Mouse (Mus musculus): ENCODE measurements around the gene Ppp1r13l.

Gene Ppp1r13l

DNA sequence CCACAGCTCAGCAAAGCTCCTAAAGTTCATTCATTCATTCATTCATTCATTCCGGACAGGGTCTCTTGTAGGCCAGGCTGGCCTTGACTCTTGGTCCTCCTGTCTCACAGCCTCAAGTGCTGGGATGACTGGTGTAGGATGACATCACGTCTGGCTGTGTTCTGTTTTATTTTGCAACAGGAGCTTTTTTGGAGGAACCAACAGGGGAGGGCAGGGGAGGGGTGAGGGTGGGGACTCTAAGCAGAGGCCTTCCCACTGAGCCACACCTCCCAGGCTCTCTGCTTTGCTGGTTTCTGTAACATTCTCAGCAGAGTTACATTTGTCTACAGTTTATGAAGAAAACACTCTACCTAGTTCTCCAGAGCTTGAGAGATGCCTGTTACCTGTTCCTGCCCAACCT, 21.5 kb upstream of the Ppp1r13l start:
- peak; percentile 73 for DNase-seq (ENCODE audit: low spot score)

DNA sequence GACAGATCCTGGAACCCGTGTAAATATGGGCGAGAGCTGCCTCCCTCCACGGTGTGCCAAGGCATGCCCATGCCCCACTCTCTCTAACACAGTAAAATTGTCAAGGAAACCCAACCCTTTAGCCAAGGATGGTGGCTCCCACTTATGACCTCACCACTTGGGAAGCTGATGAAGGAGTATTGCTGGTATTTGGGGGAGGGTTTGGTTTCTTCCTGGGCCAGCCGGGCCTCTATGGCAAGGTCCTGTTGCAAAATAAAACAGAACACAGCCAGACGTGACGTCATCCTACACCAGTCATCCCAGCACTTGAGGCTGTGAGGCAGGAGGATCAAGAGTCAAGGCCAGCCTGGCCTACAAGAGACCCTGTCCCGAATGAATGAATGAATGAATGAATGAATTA, 21.0 kb upstream of the Ppp1r13l start:
- peak; percentile 62 for DNase-seq (ENCODE audit: low spot score)

DNA sequence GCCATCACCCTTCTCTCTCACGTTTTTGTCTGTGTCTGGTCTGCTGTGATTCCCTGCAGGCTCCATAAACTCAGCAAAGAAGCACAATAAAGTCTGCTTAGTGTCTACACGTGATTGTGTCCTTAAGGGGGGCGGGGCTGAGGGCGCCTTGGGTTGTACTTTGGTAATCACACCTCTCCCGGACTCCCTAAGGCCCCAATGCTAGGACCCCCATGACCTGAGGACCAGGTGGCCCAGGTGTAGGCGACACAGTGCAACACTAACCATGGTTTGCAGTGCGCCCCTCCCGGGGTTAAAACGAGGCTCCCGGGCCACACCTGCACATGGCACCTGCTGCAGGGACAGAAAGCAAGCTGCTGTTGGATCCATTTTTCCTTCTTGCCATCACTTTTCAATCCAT, 18.3 kb upstream of the Ppp1r13l start:
- no peak for DNase-seq (ENCODE audit: low spot score)

DNA sequence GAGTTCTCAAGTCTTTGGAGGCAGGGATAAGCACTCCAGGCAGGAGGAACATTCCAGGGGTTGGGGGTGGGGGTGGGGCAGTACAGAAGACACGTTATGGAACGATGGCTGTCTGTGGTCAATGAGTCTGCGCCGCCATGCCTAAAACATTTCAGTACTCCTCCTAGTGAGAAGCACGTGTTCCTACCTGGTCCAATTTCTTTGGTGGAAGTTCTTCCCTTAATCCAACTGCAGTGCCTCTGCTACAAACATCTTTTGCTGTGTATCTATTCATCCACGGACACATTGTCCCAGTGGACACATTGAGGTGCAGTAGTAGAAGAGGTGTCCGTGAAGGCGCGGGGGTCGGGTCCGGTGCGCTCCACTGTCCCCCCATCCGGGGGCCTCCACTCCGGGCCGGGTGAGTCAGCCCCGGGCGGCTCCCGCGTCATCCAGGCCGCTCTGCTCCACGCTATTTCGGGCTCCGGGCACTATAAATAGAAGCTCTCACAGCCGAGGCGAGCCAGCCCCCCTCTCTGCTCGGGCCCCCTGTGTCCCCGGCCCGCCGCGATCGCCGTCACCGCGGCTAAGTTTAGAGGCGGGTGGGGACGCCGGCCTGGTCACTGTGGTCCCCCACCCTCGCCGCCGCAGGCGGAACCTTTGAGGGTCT, 17.7 kb upstream of the Ppp1r13l start:
- DNase-seq (ENCODE audit: low spot score) = no peak

DNA sequence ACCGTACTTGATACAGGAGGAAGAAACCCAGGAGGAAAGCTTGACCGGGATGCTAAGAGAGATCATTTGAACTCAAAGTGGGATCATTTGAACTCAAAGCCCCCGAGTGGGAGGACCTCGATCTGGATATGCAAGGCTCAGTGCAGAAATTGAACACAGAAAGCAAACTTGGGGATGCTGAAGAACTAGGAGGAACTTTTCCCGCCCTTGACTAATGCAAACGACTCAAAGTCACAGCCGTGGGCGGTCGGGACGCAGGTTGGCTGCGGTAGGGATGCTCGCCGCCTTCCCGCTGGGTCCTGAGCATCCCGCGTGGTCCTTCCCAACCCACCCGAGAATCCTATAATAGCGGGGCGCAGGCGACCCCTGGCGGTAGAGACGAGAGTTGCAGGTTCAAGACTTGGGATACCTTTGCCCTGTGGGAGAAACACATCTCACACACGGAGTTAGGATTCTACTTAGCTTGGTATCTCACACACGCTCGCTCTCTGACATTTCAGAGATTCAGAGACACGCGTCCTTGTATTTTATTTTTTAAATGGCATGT, 17.0 kb upstream of the Ppp1r13l start:
- DNase-seq (ENCODE audit: low spot score) = peak; percentile 70

DNA sequence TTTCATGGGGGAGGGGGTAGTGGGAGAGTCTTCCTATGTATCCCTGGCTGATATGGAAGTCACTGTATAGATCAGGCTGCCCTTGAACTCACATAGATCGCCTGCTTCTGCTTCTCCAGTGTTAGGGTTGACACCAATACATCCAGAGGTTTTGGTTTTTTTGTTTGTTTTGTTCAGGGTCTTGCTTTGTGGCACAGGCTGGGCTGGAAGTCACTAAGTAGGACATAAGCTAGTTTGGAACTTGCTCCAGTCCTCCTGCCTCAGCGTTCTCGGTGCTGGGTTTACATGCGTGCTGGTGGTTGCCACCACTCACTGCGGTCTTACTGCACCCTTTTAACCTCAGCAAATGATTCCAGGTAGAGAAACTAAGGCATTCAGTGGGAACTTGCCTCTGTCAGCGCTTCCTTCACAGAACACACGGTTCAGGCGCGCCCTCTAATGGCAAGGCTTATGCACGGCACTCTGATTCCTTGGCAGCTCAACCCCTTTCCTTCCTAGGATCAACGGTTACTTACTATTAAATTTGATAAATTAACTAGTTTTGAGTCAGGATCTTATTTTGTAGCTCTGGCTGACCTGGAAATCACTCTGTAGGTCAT, 16.2 kb upstream of the Ppp1r13l start:
- DNase-seq (ENCODE audit: low spot score) = peak; percentile 88

DNA sequence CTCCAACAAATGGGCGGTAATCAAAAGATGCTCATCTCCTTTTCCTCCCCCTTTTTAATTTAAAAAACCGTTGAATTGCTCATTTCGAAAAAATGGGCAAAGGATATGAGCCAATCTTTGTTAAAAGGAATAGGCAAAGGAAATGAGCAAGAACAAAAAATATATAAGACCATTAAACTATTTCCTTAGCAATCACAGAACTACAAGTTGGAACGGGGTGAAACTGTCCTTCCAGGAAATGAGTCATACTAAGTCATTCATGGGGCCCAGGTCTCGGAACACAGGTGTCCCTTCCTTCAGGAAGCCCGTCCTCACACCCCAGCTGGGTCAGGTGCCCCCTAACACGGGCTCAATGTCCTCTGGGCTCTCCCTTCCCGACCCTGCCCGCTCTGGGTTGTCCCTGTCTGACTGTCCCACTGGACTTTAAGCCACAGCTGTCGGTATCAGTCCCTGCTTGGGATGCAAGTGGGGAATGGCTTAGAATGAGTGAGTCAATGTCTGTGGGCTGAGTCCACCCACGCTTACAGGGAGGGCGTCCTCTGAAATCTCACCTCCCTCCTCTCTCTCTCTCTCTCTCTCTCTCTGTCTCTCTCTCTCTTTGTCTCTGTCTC, 15.2 kb upstream of the Ppp1r13l start, which contains the start of gene Ercc1:
Gene Ercc1 (plus strand): TSS at position 542 of the 611 bp plus-strand sequence.
- DNase-seq (ENCODE audit: low spot score) = no peak

DNA sequence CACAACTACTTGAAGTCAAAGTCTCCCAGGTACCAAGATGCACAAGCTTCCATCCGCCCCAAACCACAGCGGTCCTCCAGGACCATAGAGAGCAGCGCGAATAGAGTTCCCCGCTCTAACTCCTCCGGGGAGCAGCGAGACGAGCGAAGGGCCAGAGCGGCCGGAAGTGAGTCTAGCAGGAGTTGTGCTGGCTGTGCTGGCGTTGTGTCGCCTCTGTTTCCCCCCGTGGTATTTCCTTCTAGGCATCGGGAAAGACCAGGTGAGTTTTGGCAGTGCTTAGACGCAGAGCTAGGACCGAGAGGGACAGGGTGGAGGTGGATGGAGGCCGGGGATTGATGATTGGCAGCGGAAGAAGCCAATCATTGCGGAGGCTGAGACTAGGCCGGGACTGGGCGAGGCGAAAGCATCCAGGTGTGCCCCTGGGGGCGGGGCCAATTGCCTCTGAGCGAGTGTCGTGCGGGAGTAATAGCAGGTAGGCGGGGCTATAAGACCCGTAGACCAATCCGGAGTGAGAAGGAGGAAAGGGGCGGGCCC, 14.5 kb upstream of the Ppp1r13l start:
- peak; percentile 84 for DNase-seq (ENCODE audit: low spot score)

DNA sequence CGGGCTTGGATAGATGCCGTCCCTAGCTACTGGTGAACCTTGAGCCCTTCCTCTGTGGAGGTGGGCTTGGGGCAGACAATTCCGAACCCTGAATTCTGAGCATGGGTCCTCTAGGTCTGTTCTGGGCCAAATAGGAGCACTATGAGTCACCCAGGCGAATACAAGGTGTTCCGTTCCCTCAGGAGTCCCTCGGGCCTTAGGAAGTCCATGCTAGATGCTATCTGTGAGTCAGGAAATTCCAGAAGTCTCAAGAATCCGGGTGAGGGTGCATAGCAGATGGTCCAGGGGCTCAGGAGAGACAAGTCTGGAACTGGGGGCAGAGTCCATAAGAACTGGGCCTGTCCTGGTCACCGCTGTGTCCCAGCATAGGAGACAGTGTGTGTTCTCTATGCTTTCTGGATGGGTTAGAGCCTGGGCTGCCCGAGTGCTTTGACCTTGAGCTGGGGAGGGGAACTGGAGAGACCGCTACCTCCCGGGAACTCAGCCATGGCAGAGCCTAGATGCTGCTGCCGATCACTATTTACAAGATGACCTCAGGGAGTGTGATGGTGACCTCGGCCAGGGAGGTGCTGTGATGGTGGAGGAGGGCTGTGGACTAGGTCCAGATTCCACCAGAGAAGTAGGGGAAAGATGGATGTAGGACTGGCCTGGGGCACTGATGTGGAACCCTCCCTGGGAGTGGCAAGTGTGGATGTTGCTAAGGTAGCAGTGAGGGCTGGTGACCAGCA, 10.2 kb upstream of the Ppp1r13l start:
- DNase-seq (ENCODE audit: low spot score) = no peak

DNA sequence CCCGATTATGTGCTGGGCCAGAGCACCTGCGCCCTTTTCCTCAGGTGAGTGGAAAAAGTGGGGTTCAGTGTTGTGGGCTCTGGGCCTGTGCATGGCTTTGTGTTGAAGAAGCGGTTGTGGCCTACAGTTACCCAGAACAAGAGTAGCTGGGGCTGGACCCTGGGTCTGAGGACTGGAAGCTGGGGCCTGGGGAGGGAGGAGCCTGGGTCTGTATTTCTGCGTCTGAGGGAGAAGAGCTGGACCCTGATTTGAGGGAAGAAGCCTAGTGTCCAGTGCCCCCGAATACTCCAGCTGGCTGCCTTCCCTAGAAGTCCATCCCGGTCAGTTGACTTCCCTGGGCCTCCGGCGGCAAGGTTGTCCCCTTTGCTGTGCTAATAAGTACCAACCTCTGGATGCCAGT, 9.3 kb upstream of the Ppp1r13l start:
- DNase-seq (ENCODE audit: low spot score) = no peak

DNA sequence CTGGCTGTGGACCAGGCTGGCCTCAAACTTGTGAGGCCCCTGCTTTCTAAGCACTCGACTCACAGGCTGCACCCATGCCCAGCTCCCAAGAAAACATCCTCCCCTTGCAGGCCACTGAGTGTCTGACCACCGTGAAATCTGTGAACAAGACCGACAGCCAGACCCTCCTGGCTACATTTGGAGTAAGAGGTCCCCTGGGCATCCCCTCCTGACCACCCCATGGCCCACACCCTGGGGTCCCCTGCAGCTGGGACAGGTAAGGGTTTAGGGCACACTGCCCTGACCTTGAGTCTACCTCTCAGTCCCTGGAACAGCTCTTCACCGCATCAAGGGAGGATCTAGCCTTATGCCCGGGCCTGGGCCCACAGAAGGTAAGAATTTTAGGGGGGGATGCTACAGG, 4.6 kb upstream of the Ppp1r13l start:
- DNase-seq (ENCODE audit: low spot score) = no peak

DNA sequence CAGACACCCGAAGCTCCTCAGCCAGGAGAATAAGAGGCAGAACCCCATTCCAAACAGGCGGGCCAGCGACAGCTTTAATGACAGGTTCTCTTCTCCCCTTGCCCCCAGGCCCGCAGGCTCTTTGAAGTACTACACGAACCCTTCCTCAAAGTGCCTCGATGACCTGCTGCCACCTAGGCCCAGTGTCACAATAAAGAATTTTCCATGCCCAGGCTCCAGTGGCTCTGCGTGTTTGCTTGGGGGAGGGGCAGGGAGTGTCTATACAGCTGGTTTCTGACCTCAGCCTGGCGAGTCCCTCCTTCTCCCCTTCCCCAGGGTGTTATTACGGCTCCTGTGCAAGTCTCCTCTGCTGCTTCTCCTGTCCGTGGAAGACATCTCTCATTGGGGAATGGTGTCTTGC, 3.2 kb upstream of the Ppp1r13l start:
- no peak for DNase-seq (ENCODE audit: low spot score)

DNA sequence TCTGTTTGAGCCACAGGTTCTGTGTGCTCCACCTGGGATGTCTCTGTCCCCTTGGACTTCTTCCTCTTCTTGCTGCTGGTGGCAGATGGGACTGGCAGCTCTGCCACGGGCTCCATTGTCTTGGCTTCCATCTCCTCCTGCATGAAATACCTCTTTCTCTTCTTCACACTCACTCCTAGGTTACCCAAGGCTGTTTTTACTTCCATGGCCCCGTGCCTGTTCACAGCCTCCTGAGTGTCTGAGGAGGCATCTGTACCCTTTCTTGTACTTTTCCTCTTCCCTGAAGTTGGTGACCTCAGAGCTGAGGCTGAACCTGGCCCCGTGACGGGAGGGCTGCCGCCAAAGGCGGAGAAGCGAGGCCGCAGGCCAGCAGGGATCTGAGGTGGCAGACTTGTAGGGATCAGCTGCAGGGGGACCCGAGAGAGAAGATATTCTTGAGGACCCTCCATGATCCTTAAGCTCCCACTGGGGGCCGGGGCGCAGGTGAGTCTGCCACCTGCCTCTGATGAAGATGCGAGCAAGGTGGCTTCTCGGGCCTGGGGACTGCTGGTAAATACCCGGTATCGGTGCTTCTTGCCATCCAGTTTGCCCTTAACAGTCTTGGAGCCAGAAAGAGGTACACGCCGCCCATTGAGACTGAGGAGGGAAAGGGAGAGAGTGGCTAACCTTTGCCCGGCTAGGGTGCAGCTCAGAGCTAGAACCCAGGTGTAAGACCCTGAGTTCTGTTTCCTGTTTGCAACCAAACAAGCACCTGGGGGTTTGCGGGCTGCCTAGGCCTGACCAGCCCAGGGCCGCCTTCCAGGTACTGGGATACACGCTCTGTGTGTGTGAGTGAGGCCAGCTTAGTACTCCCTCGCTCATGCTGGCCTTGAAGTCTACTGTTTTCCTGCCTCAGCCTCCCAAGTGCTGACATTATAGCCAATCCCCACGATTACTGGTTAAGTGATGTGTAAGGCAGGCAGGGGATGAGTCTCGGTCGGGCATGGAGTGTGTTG, 1.9 kb upstream of the Ppp1r13l start:
- no peak for DNase-seq (ENCODE audit: low spot score)

DNA sequence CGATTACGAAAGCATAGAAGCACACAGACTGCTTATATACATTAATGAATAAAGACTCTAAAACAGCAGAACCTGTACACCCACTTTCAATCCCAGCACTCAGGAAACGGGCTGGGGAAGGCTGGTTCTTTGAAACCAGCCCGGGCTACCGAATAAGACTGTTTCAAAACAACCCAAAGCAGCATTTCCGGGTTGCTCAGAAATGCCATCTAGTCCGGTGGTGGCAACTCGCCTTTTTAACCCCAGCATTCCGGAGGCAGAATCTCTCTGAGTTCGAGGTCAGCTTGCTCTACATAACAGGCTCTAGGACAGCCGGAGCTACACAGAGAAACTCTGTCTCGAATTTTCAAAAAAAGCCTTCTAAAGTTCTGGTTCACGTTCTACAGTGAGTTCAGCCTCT, 915 bp upstream of the Ppp1r13l start:
- DNase-seq (ENCODE audit: low spot score) = peak; percentile 24

DNA sequence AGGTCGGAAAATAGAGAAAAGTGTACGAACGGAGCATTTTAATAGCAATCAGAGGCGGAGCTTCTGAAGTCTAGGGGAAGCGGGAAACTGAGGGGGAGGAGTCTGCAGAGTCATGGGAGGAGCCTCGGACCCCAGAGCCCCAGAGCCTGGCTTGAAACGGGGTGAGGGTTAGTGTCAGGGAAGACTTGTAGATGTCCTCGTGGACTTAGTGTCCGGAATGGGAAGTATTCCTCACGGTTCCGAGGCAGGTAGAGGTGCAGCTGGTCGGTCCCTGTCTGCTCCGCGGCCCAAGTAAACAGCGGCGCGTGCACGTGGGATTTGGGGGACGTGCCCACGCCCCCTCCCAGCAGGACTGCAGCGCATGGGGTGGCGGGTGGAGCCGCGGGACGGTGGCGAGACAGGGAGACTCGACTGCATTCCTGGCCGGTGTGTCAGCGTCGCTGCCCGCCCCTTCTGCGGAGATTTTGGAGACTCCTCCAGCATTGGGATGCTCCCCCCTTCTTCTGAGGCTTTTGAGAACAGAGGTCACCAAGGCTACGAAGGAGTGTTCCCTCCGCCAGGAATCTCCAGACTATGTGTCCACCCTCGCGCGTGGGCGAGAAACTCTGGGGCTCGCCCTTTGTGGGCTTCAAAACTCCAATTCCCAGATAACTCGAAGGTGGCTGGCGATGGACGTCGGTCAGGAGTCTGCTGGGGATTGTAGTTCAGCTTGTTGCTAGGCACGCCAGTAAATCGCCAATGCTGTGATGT, 518 bp downstream of the Ppp1r13l start:
- DNase-seq (ENCODE audit: low spot score) = peak; percentile 85

DNA sequence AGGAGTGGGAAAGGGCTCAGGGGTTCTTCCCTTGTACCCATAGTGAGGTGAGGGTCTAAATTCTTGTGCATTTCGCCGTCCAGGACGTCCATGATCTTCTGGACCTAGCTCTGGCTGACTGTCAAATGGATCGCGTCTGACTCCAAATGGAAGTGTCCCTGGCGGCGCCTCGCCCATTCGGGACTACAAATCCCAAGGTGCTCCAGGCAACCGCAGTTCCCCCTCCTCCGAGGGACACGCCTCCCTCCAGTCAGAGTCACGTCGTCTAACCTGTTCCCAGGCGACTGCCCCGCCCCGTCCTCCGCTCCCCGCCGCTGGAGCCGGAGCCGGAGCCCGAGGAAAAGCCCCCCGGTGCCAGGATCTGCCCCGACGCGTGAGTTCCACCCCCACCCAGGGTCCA, 1.4 kb downstream of the Ppp1r13l start:
- peak; percentile 92 for DNase-seq (ENCODE audit: low spot score)

DNA sequence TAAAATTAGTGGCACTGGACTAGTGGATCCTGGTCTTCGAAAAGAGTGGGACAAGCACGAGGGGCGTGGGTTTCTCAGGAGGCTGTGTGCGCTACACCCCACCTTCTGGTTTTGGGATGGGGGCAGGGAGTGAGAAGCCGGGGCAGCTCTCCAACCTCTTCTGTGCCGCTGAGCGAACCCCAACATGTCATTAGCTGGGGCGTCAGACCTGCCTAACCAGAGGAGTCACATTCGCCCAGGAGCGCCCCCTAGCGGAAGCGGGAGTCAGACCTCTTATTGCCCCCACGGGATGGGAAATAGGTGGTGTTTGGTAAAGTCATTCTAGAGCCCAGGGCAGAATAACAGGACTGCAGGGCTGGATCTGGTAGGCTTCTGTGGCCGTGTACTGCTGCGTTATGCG, 2.2 kb downstream of the Ppp1r13l start:
- peak; percentile 82 for DNase-seq (ENCODE audit: low spot score)

DNA sequence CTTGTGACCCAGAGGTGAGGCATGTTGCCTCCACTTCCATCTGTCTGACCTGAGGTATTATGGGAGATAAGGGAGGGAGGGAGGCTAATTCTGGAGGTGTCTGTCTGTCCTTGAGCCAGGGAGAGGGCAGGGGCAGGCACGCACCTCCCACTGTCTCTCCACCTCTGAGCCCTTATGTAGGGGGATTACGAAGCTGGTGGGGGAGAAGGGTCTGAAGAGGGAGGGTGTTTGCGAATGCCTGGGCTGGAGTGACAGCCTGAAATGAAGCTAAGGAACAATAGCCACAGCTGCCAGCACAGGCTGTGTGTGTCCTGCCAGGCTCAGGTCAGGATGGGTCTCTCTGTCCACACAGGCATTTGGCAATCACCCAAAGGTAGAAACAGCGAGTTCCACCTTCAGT, 2.7 kb downstream of the Ppp1r13l start:
- DNase-seq (ENCODE audit: low spot score) = no peak

DNA sequence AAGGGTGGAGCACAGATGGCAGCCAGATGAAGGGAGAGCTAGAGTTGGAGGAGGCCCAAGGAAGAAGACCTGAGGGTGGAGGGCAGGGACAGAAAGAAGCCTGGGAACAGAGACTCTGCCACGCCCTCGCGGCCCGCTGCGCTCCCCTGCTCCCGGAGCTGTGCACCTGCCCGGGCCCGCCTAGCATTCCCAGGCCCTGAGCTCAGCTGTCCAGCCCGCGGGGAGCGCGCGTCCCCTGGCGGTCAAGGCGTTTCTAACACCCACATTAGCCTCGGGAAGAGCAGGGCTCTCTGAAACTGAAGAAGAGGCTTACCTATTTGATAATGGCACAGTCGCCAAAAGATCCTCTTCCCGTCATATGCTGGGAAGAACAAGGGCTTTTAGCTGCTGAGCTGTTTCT, 4.3 kb downstream of the Ppp1r13l start:
- peak; percentile 54 for DNase-seq (ENCODE audit: low spot score)

DNA sequence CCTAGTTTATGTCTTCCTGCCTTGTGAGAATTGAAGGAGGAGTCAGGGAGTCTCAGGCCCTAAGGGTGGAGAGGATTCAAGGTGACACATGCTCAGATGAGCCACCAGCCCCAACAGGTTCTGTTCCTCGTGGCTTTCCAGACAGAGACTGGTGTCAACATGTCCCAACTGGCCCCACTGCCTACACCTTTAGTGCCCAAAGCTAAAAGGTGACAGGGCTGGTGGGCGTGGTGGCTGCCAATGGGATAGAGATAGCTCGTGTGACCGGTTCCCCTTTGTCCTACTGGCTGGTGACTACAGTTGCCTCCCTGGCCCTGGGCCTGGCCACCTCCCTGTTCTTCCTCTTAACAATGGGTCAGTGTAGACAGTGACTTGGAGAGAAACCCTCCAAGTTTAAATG, 5.8 kb downstream of the Ppp1r13l start:
- no peak for DNase-seq (ENCODE audit: low spot score)

Measured in adipocyte (in vitro differentiated cells).